Mouse (Mus musculus): ENCODE results near the gene Htr2b. TPM values are rescaled to one million over a fixed set of nuclear protein-coding genes. Genes with fewer than 3 reads are reported as not detected.

Gene Htr2b
- total RNA-seq, 2 experiments from 2014 or later = 0.32 to 0.49 TPM

- DNase-seq = no peak
These were observed 17.4 kb downstream of the Htr2b start for GRCm38 (mm10) chr1:86094413-86094812.

- no peak for DNase-seq
These were observed 35.2 kb downstream of the Htr2b start for GRCm38 (mm10) chr1:86076565-86076964.

- DNase-seq = peak; percentile 91 to 96
These were observed 47.3 kb downstream of the Htr2b start, which contains the start of gene Psmd1 for GRCm38 (mm10) chr1:86064271-86064991. Psmd1 (plus strand) TSS chr1:86064387.

- no peak for DNase-seq
These were observed 49.2 kb downstream of the Htr2b start for GRCm38 (mm10) chr1:86062523-86062922.

- peak; percentile 94 to 97 for DNase-seq
These were observed 52.7 kb downstream of the Htr2b start for GRCm38 (mm10) chr1:86058856-86059769.

- DNase-seq = no peak
These were observed 55.5 kb downstream of the Htr2b start for GRCm38 (mm10) chr1:86056284-86056683.

GRCm38 (mm10) chr1:86054943-86055342 is 56.8 kb downstream of the Htr2b start:
- no peak for DNase-seq

- DNase-seq = peak; percentile 80 to 84
These were observed 58.4 kb downstream of the Htr2b start for GRCm38 (mm10) chr1:86053198-86053921.

Other genes with a start within 250 kb of the Htr2b start
- gene Itm2c, start 217.7 kb downstream of the Htr2b start, total RNA-seq (2021) = 10 to 100 TPM; 57.1 to 65.4 TPM
- not detected for gene 4933407L21Rik, start 183.5 kb downstream of the Htr2b start, total RNA-seq (2021)
- under 1 TPM in 1 of 2 experiments, not detected in 1; 0.10 TPM for gene Gpr55, start 151.0 kb downstream of the Htr2b start, total RNA-seq (2021)
- not detected for gene Spata3, start 95.2 kb downstream of the Htr2b start, total RNA-seq (2021)
- not detected for gene 2810459M11Rik, start 66.1 kb downstream of the Htr2b start, total RNA-seq (2021)
- 100 to 1,000 TPM; 102 to 109 TPM for gene Psmd1, start 47.6 kb downstream of the Htr2b start, total RNA-seq (2021)
- 1 to 10 TPM in 1 of 2 experiments, not detected in 1; 2.0 TPM for gene Gm21972, start 21.7 kb upstream of the Htr2b start, total RNA-seq (2021)
- gene Armc9, start 42.8 kb upstream of the Htr2b start, total RNA-seq (2021) = 1 to 10 TPM; 3.1 to 3.5 TPM
- gene B3gnt7, start 190.9 kb upstream of the Htr2b start, total RNA-seq (2021) = under 1 TPM; 0.42 to 0.75 TPM
- 100 to 1,000 TPM; 105 to 113 TPM for gene Ncl, start 247.4 kb upstream of the Htr2b start, total RNA-seq (2021)